Mouse (Mus musculus): ENCODE measurements around the gene Ccser2. TPM values are rescaled to one million over a fixed set of nuclear protein-coding genes. Genes with fewer than 3 reads are reported as not detected.

Gene Ccser2
- polyA plus RNA-seq, 1 experiment from 2014 or later = 34.2 TPM

GRCm38 (mm10) chr14:36852972-36853371, 115.6 kb downstream of the Ccser2 start:
- no peak for DNase-seq (ENCODE audit: low spot score)
- H3K4me3 ChIP-seq = no peak overlapping the region
- no peak overlapping the region for H3K27ac ChIP-seq (replicated peaks)
- no peaks in the 10 kb centered on the region for H3K27me3 ChIP-seq (replicated peaks; ENCODE audit: low read depth, poor library complexity, severe bottlenecking)
- no peaks in the 10 kb centered on the region for H3K36me3 ChIP-seq (replicated peaks)
- H3K9me3 ChIP-seq = no peaks in the 10 kb centered on the region
- 77% methylated on average over 4 of the region's 4 CpGs for WGBS
- H3K4me1 ChIP-seq = no peaks in the 10 kb centered on the region

GRCm38 (mm10) chr14:36848860-36849259, 119.7 kb downstream of the Ccser2 start:
- Histone ChIP-seq H3K4me1 (no peaks in the 10 kb centered on the region), H3K9me3 (no peaks in the 10 kb centered on the region), H3K4me3 (no peak overlapping the region), H3K27ac (replicated peaks) (no peak overlapping the region), H3K36me3 (replicated peaks) (no peaks in the 10 kb centered on the region), H3K27me3 (replicated peaks; ENCODE audit: low read depth, poor library complexity, severe bottlenecking) (no peaks in the 10 kb centered on the region)
- DNase-seq (ENCODE audit: low spot score) = no peak
- 26% methylated on average over 1 of the region's 1 CpGs for WGBS

Other genes starting within 250 kb of the Ccser2 start
- gene Rgr, start 80.2 kb upstream of the Ccser2 start, polyA plus RNA-seq (2016; fragmentation: Nextera tagmentation; extraction: Ambion mirVana) = not detected in 2 replicates
- not detected in 2 replicates for gene Lrit1, start 86.1 kb upstream of the Ccser2 start, polyA plus RNA-seq (2016; fragmentation: Nextera tagmentation; extraction: Ambion mirVana)
- not detected in 2 replicates for gene Lrit2, start 99.2 kb upstream of the Ccser2 start, polyA plus RNA-seq (2016; fragmentation: Nextera tagmentation; extraction: Ambion mirVana)
- 1.5 and 2.9 TPM in 2 replicates for gene Cdhr1, start 129.6 kb upstream of the Ccser2 start, polyA plus RNA-seq (2016; fragmentation: Nextera tagmentation; extraction: Ambion mirVana)
- gene 2610528A11Rik, start 145.2 kb upstream of the Ccser2 start, polyA plus RNA-seq (2016; fragmentation: Nextera tagmentation; extraction: Ambion mirVana) = 0.49 TPM in 1 of 2 replicates, not detected in the other
- 202 and 213 TPM in 2 replicates for gene Ghitm, start 166.5 kb upstream of the Ccser2 start, polyA plus RNA-seq (2016; fragmentation: Nextera tagmentation; extraction: Ambion mirVana)

Data from embryonic facial prominence, embryonic 10.5 days (tissue).